Mouse (Mus musculus): ENCODE measurements around the gene Zcchc24. TPM values are rescaled to one million over a fixed set of nuclear protein-coding genes. Genes with fewer than 3 reads are reported as not detected.

Gene Zcchc24
- polyA plus RNA-seq, 1 experiment, result 34.8 TPM

DNA sequence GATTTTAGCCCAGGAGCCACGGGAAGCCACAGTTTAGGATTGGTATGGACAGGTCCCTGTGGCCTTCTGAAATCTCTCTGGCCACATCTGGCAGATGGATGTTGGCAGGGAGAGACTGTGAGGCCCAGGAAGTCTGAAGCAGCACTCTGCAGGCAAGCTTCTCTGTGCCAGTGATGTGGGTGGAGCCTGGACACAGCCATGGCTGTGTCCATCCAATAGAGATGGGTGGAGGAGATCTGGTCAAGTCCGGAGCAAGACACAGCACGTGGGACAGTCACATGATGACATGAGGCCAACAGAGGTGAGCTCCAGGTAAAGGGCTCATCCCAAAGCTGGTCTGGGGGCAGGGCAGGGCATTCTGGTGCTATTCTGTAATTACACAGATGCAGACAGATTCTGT, 27.6 kb downstream of the Zcchc24 start:
- TF ChIP-seq CTCF (IDR thresholded peaks at IDR 0.05; ENCODE audit: low read depth, low read length) (no peak), POLR2A (IDR thresholded peaks at IDR 0.05; ENCODE audit: borderline replicate concordance, low read depth, low read length) (no peak)
- Histone ChIP-seq H3K4me1 (ENCODE audit: control insufficient read depth, insufficient read depth, low read length) (peaks cover 20% of the 10 kb centered on the region), H3K4me3 (ENCODE audit: insufficient read depth, low read length) (no peak overlapping the region), H3K27ac (ENCODE audit: insufficient read depth, low read depth, low read length) (no peak overlapping the region)

DNA sequence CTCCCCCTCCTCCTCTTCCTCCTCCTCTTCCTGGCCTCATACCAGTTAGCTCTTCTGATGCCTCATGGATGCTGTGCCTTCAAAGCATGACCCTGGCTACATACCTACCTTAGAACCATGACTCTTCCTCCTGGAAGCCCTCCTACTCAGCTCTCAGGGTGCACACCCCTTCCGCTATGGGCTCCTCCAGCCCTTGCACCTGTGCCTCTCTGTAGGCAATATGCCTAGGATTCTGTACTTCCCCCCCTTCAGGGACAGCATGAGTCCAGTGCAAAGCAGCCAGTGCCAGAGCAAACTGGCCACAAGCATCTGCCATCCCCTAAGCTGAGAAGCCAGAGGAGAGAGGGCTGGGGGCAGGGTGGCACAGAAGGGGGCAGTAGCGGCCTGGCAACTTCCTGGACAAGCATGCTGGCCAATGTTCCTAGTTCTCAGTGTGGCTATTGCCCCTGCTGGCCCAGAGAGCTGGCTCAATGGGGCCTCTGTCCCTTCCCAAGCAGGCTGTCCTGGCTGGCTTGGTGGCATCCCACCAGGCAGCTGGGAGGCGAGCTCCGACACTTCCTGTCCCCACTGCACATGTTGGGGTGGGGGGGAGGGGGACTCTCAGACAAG, 28.8 kb downstream of the Zcchc24 start:
- H3K4me1 ChIP-seq (ENCODE audit: control insufficient read depth, insufficient read depth, low read length), result peaks cover 28% of the 10 kb centered on the region
- TF ChIP-seq POLR2A (IDR thresholded peaks at IDR 0.05; ENCODE audit: borderline replicate concordance, low read depth, low read length), result no peak
- TF ChIP-seq CTCF (IDR thresholded peaks at IDR 0.05; ENCODE audit: low read depth, low read length), result no peak
- no peak overlapping the region for H3K27ac ChIP-seq (ENCODE audit: insufficient read depth, low read depth, low read length)
- no peak overlapping the region for H3K4me3 ChIP-seq (ENCODE audit: insufficient read depth, low read length)

DNA sequence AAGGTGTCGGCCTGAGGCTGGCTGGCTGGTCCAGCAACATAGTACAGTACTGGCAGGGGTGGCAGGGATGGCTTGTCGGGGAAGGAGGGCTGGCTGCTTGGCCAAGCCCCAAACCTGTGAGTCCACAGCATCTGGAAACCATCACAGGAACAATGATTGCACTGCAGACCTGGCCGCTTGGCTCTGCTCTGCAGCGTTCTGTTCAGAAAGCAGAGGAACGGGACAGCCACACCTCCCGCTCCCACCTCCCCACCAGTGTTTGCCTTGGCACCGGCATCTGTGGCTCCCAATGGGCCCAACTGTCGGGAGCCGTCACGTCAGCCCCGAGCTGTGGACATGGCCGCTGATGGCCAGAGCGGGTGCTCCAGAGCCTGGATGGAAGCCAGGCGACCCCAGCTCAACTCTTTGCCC, 30.2 kb downstream of the Zcchc24 start:
- TF ChIP-seq POLR2A (IDR thresholded peaks at IDR 0.05; ENCODE audit: borderline replicate concordance, low read depth, low read length) (no peak), CTCF (IDR thresholded peaks at IDR 0.05; ENCODE audit: low read depth, low read length) (no peak)
- H3K27ac ChIP-seq (ENCODE audit: insufficient read depth, low read depth, low read length), result no peak overlapping the region
- H3K4me1 ChIP-seq (ENCODE audit: control insufficient read depth, insufficient read depth, low read length), result peaks cover 31% of the 10 kb centered on the region
- H3K4me3 ChIP-seq (ENCODE audit: insufficient read depth, low read length), result no peak overlapping the region

DNA sequence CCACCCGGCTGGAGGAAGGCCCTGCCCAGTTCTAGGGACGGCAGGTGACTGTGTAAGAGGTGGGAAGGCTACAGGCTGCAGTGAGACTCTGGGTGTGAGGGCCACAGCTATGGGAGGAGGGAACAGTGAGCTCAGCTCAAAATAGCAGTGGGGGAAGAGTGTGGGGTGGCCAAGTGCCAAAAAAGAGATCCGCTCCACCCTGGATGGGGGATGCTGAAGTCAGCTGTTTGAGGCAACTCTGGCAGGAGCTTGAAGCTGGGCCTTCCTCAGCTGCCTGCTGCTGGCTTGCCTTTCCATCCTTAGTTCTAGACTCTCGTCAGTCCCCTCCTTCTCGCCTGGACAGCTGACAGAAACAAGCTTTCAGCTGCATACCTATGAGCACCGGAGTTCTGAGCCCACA, 32.2 kb downstream of the Zcchc24 start:
- H3K4me3 ChIP-seq (ENCODE audit: insufficient read depth, low read length), result no peak overlapping the region
- H3K27ac ChIP-seq (ENCODE audit: insufficient read depth, low read depth, low read length), result peak overlapping the region; percentile 61
- no peak for TF ChIP-seq POLR2A (IDR thresholded peaks at IDR 0.05; ENCODE audit: borderline replicate concordance, low read depth, low read length)
- H3K4me1 ChIP-seq (ENCODE audit: control insufficient read depth, insufficient read depth, low read length), result peaks cover 31% of the 10 kb centered on the region

GRCm38 (mm10) chr14:25736140-25736539, 32.7 kb downstream of the Zcchc24 start:
- Histone ChIP-seq H3K4me1 (ENCODE audit: control insufficient read depth, insufficient read depth, low read length) (peaks cover 31% of the 10 kb centered on the region), H3K27ac (ENCODE audit: insufficient read depth, low read depth, low read length) (peak overlapping the region; percentile 61), H3K4me3 (ENCODE audit: insufficient read depth, low read length) (no peak overlapping the region)
- TF ChIP-seq CTCF (IDR thresholded peaks at IDR 0.05; ENCODE audit: low read depth, low read length) (no peak), POLR2A (IDR thresholded peaks at IDR 0.05; ENCODE audit: borderline replicate concordance, low read depth, low read length) (no peak)

DNA sequence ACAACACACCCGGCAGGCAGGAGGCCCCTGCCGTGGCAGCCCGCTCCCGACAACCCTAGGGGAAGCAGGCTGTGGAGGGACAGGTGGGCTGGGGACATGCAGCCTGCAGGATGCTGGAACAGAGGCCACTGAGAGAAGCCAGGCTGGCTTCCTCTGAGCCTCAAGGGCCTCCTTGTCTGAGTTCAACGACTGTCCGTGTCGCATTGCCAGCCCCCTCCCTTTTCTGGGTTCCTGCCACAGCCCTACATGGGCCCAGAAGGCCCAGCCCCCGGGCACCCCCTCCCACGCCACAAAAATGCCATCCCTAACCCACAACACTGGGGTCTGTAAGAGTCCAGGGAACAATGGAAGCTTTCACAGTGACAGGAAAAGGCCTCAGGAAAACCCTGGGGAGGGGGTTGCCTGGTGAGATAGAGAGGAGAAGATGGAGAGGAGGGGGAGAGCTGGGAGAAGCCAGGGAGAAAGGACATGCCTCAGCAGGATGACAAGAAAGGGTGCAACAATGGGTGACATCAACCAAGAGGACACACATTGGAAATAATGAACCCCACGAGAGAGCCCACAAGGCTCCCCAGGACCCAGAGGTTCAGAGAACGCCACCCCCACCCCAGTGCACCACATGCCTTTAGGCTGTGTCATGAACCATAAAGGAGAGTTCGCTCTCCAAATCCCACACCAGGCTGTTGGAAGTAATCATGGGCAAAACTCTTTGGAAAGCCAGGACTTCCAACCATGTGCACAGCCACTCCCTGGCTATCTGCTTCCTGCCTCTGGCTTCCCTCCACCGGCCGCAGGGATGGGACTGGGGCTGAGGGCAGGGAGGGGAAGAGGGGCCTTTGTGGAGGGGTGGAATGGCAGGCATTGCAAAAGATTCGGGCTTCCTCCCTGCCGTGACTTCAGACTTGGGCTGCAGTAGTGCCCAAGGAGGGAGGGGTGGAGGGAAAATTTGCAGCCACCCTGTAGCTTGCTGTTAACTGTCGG, 33.8 kb downstream of the Zcchc24 start:
- no peak overlapping the region for H3K27ac ChIP-seq (ENCODE audit: insufficient read depth, low read depth, low read length)
- peaks cover 30% of the 10 kb centered on the region for H3K4me1 ChIP-seq (ENCODE audit: control insufficient read depth, insufficient read depth, low read length)
- TF ChIP-seq POLR2A (IDR thresholded peaks at IDR 0.05; ENCODE audit: borderline replicate concordance, low read depth, low read length) (no peak), CTCF (IDR thresholded peaks at IDR 0.05; ENCODE audit: low read depth, low read length) (no peak)
- no peak overlapping the region for H3K4me3 ChIP-seq (ENCODE audit: insufficient read depth, low read length)

- H3K4me1 ChIP-seq (ENCODE audit: control insufficient read depth, insufficient read depth, low read length), result peaks cover 5% of the 10 kb centered on the region; the same call in 1 of the 2 replicates
- no peak for TF ChIP-seq CTCF (IDR thresholded peaks at IDR 0.05; ENCODE audit: low read depth, low read length)
- TF ChIP-seq POLR2A (IDR thresholded peaks at IDR 0.05; ENCODE audit: borderline replicate concordance, low read depth, low read length), result no peak
Measured at GRCm38 (mm10) chr14:25727149-25727510, 41.7 kb downstream of the Zcchc24 start.

DNA sequence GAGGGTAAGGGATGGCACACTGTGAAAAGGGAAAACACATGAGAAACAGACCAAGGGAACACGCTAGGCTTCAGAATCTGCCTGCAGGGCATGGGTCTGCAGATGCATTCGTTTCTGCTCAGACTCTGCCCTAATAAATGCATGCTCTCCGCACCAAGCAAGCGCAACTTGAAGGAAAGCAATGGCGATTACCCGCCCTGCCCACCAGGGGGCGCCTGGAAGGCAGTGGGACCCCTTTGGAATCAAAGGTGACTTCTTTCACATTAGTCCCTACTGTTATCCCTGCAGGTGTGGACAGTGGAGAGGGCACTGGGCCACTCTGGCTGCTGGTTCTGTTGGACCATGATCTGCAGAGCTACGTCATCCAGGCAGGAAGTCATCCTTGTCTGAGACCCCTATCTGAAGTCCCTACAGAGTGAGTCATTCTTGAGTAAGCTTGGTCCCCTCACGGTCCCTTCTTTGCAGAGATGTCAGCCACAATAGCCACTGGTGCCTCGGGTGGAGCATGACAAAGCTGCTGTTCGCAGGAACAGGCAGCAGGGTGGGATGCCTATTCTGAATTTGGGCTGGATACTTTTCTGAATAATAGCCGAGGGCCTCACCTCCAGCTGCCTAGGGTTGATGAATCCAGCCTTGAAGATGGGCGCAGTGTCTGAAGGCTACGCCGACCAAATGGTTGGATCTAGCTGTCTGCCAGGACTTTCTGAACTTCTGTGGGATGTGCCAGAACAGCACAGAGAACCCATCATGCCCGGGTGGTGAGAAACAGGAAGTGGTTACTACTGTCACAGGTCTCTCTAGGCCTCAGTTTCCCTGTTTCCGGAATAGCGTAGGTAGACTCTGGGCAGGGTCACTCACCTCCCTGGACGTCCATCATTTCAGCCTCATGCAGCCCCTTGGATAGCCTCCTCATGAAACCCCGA, 42.4 kb downstream of the Zcchc24 start:
- peaks cover 7% of the 10 kb centered on the region; the same call in 1 of the 2 replicates for H3K4me1 ChIP-seq (ENCODE audit: control insufficient read depth, insufficient read depth, low read length)
- TF ChIP-seq POLR2A (IDR thresholded peaks at IDR 0.05; ENCODE audit: borderline replicate concordance, low read depth, low read length) (no peak), CTCF (IDR thresholded peaks at IDR 0.05; ENCODE audit: low read depth, low read length) (peak; percentile 98)
- no peak overlapping the region for H3K27ac ChIP-seq (ENCODE audit: insufficient read depth, low read depth, low read length)
- no peak overlapping the region for H3K4me3 ChIP-seq (ENCODE audit: insufficient read depth, low read length)

More at GRCm38 (mm10) chr14:25727149-25727510, 41.7 kb downstream of the Zcchc24 start:
- no peak overlapping the region for H3K27ac ChIP-seq (ENCODE audit: insufficient read depth, low read depth, low read length)
- H3K4me3 ChIP-seq (ENCODE audit: insufficient read depth, low read length), result no peak overlapping the region

DNA sequence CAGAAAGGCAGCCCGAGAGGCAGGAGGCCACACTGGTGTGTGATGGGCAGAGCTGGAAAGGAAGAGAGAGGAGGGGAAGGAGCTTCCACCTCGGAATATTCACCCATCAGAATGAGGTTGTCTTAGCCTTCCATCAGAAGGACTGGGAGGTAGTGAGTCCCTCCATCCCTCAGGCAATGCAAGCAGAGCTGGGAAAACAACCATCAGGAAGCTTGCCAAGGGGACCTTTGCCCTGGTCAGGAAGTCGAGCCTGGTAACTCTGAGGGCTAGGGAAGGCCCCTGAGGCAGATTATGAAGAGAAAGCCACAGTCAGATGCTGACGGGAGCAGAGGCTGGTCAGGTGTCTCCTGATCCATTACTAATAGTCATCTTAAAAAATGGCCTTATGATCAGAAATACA, 43.1 kb downstream of the Zcchc24 start:
- no peak overlapping the region for H3K27ac ChIP-seq (ENCODE audit: insufficient read depth, low read depth, low read length)
- H3K4me3 ChIP-seq (ENCODE audit: insufficient read depth, low read length), result no peak overlapping the region
- TF ChIP-seq POLR2A (IDR thresholded peaks at IDR 0.05; ENCODE audit: borderline replicate concordance, low read depth, low read length) (no peak), CTCF (IDR thresholded peaks at IDR 0.05; ENCODE audit: low read depth, low read length) (no peak)
- peaks cover 8% of the 10 kb centered on the region; the same call in 1 of the 2 replicates for H3K4me1 ChIP-seq (ENCODE audit: control insufficient read depth, insufficient read depth, low read length)

Measured in bone marrow macrophage, adult 2 months (primary cell).